Mouse (Mus musculus) cortical plate, adult 2 months (tissue): Measurements from ENCODE around the gene Dlg2.

ENCODE experiments used
- CTCF ChIP-seq: fragments of 200-500 bp; IDR thresholded peaks from 2 replicates; pipeline ENCODE4 v1.5.1; 2011; ENCODE audit warnings: mild to moderate bottlenecking, control low read depth, low read length; ENCODE audit not compliant: insufficient read depth; ENCODE audit errors: extremely low read depth
- POLR2A ChIP-seq: fragments of 200-500 bp; IDR thresholded peaks from 2 replicates; pipeline ENCODE4 v1.6.1; 2011; ENCODE audit warnings: mild to moderate bottlenecking, low read length, control low read depth; ENCODE audit not compliant: insufficient read depth; ENCODE audit errors: extremely low read depth

DNA sequence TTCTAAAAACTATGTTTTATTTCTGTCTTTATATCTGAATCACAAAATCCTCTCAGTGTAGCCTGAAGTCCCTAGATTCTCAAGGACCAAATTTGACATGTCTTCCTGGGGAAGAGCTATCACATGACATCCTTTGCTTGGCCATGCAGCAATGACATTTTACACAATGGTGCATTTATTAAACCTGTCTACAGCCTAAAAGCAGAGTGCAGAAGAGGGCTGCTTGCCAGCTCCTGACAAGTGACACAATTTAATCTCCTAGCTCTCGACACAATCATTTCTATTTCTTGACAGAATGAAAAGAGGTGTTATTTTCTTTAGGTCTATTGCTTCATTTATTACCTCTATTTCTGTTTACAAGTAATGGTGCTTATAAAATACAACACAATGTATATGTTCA, 1400.4 kb downstream of the Dlg2 start:
- TF ChIP-seq CTCF = no peak
- TF ChIP-seq POLR2A = no peak
